Mouse (Mus musculus): Measurements from ENCODE around the gene Prrx2.

Gene Prrx2

DNA sequence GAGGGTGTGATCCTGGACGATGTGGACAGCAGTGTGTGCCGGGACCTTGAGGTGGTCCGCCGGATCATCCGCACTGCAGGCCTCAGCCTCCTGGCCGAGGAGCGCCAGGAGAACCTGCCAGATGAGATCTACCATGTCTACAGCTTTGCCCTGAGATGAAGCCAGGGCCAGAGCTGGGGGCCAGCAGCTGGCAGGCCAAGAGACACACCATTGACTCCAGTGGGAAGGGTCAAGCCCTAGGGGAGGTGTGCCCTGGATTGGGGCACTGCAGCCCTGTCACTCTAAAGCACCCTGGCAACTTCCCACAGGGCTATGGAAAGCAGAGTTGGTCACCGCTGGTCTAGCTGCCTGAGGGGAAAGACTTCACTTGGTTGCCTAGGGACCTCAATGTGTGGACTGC is 12.3 kb upstream of the Prrx2 start:
- DNase-seq (ENCODE audit: extremely low spot score, low read depth, low spot score), result no peak

DNA sequence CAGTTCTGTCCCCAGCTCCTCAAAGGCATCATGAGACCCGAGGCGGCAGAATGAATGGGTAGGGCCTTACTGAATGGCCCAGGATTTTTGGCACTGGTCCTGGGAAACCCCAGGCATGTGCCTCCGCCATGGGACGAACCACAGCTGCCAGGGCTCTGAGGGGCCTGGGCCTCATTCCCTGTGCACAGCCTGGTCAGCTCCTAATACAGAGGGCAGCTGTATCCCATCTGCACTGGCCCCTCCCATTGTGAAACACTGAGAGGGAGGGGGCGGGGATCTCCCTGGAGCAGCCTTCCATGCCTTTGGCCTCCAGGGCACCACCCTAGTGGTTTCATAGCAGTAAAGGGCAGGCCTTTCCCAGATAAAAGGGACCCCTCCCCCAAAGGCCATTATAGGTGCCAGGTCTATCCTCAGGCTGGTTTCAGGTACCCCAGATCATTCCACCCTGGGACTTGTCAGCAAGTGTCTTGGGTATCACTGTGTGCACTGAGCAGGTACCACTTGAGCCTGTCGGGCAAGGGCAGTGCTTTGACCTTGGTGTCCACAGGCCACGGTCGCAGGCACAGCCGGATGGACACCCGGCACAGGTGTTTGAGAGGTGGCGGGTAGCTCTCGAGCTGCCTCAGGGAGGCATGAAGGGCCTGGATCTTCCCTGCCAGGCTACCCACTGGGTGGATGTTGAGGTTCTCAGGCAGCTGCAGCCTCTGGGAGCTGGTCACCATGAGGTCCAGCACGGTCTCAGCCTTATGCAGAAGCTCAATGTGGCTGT is 11.2 kb upstream of the Prrx2 start:
- DNase-seq (ENCODE audit: extremely low spot score, low read depth, low spot score), result no peak

DNA sequence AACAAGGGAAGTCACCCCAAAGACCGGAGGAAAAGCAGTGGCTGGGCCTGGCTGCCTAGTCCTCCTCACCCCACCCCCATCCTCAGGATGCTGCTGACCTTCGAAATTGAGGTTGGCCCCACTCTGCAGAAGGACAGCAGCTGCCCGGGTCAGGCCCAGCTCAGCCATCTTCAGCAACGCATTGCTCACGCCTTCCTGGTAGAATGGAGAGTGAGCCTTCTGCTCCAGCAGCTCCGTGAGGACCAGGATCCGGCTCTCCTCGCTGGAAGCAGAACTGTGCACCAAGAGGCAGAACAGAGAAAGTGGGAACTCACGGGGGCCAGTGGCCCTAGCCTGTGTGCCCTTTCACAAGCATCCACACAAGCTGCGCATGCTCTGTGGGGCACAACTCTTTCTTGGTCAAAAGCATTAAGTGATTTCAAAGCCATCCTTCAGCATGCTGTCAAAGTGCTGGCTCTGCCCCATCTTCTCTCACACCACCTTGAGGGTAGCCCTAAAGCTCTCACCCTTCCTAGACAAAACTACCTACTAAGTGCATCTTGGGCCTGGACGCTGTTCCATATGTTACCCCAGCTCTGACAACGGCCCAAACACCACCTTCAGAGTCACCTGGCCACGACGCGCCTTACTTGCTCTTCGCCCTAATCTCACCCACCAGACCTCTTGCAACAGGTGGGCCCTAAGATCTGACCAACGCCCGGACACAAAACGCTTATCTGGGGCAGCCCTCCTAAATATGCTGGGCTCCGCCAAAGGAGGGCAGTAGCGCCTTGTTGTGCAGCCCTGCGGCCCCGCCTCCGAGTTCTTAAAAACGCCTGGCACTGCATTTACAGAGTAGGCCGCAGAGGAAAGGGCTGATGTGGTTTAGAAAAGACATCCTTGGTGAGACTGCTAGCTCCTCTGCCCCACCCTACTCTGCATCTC is 7.7 kb upstream of the Prrx2 start:
- DNase-seq (ENCODE audit: extremely low spot score, low read depth, low spot score), result no peak

DNA sequence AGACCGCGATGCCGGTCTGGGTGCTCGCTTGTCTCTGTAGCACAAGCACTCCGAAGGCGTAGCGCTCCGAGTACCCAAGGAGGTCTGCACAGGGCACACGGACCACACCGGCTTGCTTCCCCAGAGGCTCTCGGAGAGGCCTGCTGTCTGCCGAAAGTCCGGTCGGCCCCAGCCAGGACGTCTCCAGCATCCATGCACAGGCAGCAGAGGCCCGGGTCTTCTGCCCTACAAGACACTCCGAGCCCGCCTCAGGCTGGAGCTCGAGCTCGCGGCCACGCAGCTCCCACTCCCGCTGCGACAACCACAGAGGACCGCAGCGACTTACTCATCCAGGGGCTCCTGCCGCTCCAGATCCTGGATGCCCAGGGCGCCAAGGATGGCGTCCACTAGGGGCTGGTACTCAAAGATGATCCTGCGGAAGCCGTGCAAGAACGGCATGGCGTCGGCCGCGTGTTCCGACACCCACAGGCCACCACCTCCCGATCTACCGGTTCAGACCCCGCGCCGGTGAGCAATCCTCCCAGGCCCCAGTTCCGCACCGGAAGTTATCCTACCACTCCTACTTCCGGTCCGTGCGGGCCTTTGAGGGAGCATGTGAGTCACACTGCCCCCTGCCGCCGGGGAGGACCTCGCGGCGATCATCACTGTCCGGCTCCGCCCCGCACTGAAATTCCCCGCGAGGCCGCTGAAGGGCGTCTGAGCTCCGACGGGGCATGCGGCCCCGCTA is 6.9 kb upstream of the Prrx2 start:
- peak; percentile 81 for DNase-seq (ENCODE audit: extremely low spot score, low read depth, low spot score)

DNA sequence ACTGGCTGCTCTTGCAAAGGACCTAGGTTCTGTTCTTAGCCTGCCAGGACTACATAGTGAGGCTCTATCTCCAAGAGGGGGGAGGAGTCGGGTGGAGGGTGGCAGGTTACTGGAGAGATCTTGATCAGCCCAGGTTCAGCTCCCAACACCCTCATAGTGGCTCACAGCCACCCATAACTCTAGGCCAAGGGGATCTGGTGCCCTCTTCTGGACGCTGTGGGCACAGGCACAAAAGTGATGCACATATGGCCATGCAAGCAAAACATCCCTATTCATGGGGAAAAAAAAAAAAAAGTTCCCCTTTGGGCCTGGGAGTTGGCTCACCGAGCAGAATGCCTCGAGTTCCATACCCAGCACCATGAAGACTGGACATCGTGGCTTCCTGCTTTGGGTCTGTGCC is 5.5 kb upstream of the Prrx2 start:
- DNase-seq (ENCODE audit: extremely low spot score, low read depth, low spot score), result no peak

DNA sequence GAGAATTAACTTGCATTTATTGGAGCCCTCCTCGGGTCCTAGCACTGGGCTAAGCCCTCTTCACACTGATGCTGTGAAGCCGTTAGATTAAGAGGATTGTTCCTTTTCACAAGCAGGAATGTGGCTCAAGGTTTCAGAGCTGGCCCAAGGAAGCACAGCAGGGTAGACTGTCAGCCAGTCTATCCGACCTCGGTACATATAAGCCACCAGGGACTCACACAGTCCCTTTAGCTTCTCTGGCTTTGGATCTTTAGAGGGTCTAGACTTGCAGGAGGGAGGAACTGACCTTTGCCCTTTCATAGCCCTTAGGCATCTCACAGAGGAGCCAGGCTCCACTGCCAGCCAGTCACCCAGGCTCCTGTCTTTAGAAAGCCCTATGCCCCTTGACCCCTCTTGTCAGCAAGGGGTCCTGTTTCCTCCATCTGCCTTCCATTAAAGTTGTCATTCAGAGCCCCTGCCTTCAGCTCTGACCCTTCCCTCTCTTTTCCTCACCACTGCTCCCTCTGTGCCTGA is 4.4 kb upstream of the Prrx2 start, which contains the start of gene Asb6:
TSS of gene Asb6 (minus strand) at position 51 of the 513 bp plus-strand sequence.
- no peak for DNase-seq (ENCODE audit: extremely low spot score, low read depth, low spot score)

DNA sequence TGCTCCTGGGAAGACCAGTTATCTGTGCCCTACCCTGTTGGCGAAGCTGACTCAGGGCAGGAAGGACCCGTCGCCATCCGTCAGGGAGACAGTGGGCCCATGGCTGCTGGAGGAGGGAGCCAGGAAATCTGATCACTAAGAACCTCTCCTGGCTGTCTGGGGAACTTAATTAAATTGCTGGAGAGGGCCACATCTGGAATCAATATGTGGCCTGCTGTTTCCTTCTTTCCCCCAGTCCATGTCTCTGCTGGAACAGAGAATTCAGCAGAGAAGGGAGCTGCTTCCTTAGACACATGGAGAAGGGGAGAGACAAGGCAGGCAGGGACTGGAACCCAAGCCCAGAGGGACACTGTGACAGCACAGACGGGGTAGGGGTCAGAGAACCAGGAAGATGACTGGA is 1.1 kb upstream of the Prrx2 start:
- DNase-seq (ENCODE audit: extremely low spot score, low read depth, low spot score), result peak; percentile 86

DNA sequence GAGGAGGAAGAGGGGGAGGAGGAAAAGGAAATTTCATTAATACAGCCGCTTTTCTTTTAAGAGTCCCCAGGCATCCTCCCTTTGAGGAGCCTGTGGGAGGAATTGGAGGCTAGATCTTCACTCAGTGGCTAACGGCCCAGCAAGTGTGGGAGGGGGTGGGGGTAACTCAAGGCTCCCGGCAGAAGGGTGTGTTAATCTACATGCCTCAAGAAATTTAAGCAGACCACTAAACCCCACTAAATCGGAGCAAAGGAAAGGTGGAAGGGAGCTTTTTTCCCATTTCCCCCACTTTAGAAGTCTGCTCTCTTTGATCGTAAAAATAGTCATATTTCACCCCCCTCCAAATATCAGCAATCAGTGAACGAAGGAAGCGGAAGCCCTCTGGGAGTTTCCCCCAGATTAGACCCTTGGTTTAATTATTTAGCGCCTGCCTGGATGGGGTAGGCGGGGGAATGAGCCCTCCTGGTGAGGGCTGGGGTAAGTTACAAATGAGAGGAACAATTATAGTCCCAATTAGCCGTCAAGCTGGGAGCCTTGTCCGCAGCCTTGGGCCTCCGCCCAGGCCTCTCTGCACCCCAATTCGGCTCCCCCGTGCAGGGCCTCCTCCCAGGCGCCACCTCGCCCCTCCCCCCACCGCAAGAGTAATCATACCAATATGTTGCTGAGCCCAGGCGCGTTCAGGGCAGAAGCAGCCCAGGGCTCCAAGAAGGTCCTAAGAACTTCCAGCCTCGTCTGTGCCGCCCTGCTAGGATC is 1.6 kb downstream of the Prrx2 start:
- DNase-seq (ENCODE audit: extremely low spot score, low read depth, low spot score), result peak; percentile 81

DNA sequence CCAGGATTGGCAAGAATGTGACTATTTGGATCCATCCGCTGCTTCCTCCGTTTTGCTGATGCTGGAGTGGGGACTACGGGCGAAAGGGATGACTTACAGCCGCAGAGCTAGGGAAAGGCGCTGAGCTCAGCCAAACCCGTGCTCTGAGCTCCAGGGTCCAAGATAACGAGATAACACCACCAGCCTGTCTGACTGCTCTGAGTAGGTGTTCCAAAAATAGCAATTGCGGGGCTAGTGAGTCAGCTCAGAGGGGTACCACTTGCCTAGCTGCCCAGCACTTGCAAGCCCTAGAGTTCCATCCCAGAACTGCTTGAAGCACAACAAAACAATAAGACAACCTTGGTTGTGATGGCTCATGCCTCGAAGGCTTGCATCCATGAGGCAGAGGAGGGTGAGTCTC is 7.8 kb downstream of the Prrx2 start:
- no peak for DNase-seq (ENCODE audit: extremely low spot score, low read depth, low spot score)

DNA sequence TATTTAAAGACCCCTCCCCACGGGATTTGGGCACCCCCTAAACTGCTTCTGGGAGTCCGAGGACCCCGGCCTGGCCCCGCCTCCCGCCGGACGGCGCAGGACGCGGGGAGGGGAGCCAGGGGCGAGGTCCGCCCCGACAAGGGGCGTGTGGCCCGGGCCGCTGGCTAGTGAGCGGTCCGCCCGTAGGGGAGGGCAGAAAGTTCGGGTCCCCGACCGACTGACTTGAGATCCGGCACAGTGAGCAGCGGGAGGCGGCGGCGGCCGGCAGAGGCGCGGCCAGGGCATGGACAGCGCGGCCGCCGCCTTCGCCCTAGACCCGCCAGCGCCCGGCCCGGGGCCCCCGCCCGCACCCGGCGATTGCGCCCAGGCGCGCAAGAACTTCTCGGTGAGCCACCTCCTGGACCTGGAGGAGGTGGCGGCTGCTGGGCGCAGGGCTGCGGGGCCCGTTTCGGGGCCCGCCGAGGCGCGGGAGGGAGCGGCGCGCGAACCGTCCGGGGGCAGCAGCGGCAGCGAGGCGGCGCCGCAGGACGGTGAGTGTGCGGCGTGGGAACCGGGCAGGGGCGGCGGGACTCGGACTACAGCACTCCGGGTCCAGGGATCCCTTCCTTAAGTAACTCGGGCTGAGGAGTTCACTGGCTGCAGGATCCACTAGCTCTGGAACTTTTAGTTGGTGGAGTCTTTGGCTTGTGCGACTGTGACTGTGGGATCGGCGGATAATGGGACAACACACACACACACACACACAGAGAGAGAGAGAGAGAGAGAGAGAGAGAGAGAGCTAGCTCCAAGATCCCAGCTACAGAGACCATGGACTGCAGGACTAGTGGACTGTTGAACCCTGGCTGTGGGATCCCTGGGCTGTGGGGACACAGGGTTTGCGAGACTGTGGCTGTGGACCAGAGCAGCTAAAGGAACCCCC is 10.6 kb downstream of the Prrx2 start:
- DNase-seq (ENCODE audit: extremely low spot score, low read depth, low spot score), result no peak

DNA sequence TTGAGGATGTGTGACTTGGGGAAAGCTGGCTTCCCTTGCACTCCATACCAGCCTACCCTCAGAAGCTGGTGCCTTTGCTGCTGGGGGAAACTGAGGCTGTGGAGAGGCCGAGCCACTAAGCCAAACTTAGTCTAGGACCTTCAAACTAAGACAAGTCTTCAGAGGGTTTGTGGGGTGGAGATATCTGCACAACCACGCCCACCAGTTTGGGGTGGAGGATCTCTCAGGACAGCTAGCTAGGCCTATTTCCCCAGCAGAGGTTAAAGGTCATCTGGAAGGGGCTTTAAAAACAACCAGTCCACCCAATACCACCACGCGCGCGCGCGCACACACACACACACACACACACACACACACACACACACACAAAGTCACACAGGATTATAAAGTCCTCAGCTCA is 11.5 kb downstream of the Prrx2 start:
- DNase-seq (ENCODE audit: extremely low spot score, low read depth, low spot score), result no peak

DNA sequence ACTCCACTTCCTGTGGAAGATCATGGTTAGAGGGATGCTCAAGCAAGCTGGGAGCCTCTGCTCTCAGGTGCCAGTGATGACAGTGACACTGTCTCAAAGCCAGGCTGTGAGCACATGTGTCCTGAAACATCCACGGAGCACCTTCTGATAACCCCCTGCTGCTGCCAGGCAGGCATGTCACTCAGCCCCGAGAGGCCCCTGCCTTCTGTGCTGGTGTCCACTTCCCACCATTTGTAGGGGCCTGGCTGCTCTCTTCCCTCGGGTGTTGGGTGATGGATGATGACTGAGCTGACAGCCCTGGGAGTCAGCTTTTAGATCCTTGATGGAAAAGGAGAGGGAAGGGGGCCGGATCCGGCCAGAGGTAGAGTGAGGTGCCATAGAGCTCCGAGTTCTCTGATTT is 12.0 kb downstream of the Prrx2 start:
- DNase-seq (ENCODE audit: extremely low spot score, low read depth, low spot score), result no peak

DNA sequence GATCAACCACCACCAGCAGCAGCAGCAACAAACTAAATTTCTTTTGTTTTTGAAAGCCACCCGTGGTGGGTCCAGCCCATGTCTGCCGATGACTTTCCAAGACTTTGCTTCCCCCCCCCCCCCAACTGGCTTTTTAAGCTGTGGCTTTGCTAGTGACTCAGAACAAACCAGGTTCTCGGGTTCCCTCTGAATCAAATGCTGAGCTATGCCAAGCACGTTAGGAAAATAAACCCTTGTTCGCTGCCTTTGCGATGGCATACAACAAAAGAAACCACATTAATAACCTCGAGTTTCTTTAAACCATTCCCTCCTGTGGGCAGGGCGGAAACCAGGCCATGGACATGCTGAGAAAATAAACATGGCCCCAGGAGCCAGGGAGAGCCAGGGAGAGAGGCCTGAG is 13.4 kb downstream of the Prrx2 start:
- no peak for DNase-seq (ENCODE audit: extremely low spot score, low read depth, low spot score)

DNA sequence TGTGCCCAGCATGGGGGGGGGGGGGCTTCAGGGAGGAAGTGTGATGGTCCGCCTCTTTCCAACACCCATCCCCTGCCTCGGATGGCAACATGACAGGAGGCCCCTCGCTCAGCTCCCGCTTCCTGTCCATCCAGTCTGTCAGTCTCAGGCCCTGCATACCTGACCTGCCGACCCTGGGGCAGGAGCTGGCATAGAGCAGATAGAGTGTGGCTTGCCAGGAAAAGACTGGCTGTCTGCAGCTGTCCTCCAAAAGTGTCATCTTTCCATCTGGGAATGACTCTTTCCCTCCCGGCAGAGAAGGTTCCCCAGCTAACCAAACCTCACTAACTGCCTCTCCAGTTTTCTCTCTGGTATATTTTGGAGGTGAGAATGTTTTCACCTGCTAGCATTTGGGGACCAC is 15.8 kb downstream of the Prrx2 start:
- DNase-seq (ENCODE audit: extremely low spot score, low read depth, low spot score), result no peak

DNA sequence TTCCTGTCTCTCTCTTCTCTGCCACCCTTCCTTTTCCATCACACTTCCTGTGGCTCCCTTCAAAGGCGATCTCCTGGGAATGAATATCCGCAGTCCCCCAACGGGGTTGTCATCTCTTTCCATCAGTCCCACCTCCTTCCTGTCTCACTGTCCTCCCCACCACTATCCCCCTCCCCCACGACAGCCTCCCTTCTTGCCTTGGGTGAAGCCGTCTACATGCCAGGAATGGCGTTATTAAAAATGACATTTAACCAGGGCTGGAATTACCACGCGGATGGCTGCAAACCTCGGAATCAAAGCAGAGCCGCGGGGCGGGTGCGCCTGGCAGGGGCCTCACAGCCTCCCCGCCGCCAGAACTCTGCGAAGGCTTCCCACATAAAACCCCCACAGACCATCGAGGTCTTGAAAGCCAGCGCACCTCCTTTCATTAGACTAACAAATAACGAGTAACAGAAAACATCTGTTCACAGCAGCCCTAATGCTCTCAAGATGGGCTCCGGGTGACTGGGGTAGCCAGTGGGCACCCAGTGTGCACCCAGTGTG is 18.1 kb downstream of the Prrx2 start:
- DNase-seq (ENCODE audit: extremely low spot score, low read depth, low spot score), result no peak

DNA sequence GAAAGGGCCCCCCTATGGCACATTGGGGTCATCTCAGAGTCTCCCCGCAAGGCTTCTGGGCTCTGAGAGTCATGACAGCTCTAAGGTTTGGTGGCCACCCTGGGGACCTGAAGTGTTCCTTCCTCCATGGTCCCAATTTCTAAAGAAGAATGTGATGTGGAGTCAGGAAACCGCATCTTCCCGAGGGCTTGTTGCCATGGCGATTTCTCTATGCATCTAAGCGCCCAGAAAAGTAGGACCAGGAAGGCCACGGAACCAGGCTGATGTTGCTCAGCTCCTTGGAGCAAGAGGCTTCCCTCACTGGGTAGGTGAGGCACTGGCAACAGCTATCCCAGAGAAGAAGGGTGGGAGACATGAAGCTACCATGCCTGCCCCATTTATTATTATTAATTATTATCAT is 22.3 kb downstream of the Prrx2 start:
- no peak for DNase-seq (ENCODE audit: extremely low spot score, low read depth, low spot score)

DNA sequence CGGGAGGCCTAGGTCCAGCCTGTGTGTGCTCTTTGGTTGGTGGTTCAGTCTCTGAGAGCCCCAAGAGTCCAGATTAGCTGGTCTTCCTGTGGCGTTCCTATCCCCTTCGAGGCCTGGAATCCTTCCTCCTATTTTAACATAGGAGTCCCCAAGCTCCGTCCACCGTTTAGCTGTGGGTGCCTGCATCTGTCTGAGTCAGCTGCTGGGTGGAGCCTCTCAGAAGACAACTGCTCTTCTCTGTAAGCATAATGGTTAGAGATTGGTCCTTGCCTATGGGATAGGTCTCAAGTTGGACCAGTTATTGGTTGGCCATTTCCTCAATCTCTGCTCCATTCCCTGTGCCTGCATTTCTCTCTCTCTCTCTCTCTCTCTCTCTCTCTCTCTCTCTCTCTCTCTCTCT is 25.0 kb downstream of the Prrx2 start:
- no peak for DNase-seq (ENCODE audit: extremely low spot score, low read depth, low spot score)

DNA sequence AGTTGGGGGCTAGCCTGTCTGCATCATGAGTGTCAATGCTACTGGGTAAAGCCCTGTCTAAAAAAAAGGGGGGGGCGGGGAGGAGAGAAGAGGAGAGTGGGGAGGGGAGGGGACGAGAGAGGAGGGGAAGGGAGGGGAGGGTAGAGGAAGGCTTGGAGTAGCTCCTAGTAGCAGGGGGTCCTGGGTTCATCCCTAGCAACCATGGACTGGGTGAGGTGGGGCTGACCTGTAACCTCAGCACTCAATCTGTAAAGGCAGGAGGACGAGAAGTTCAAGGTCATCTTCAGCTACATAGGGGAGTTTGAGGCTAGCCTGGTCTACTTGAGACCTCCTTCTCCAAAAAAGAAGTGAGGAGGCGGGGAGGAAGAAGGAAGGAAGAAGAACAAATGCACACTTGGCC is 27.3 kb downstream of the Prrx2 start:
- DNase-seq (ENCODE audit: extremely low spot score, low read depth, low spot score), result no peak

DNA sequence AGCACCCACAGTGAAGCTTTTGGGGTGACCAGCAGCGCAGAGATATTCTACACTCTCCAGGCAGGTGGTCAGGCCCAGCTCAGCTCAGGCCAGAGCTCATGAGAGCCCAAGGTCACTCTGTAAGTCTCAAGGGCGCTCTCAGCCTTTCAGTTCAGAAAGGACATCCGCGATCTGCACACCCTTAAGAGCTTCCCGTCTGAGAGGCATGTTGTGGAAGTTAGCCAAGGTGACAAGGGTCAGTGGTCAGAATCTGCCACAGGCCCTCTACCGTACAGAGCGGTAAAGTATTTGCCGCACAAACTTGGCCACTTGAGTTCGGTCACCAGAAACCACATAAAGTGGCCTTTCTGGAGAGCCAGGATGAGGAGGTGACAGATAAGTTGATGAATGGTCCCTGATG is 28.8 kb downstream of the Prrx2 start:
- no peak for DNase-seq (ENCODE audit: extremely low spot score, low read depth, low spot score)

Measured in hindlimb bud, embryonic 11.5 days (tissue).